Mouse (Mus musculus): ENCODE results near the gene Ube2k. TPM values are rescaled to one million over a fixed set of nuclear protein-coding genes. Genes with fewer than 3 reads are reported as not detected.

Gene Ube2k
- 175 and 178 TPM in 2 replicates for polyA plus RNA-seq (2016; fragmentation: Nextera tagmentation; extraction: Ambion mirVana)

- peak within 1 kb of the TSS; percentile 93 for H3K4me3 ChIP-seq
- no peaks in the 10 kb centered on the region for H3K9me3 ChIP-seq
- ATAC-seq (ENCODE audit: low FRiP score, low read depth): peak; percentile 96
- H3K9ac ChIP-seq (replicated peaks): peak within 1 kb of the TSS; percentile 99
- no peaks in the 10 kb centered on the region for H3K36me3 ChIP-seq
- H3K27ac ChIP-seq (replicated peaks): peak within 1 kb of the TSS; percentile 99
- H3K27me3 ChIP-seq: no peaks in the 10 kb centered on the region
- H3K4me1 ChIP-seq: peaks cover 20% of the 10 kb centered on the region
- under 1% methylated on average over 64 of the region's 66 CpGs for WGBS
- H3K4me2 ChIP-seq (replicated peaks): peak within 1 kb of the TSS; percentile 60
Measured at GRCm38 (mm10) chr5:65536751-65537419, at the start of gene Ube2k, which contains the start of gene Smim14. TSS of gene Ube2k (plus strand) at chr5:65537233. TSS of gene Smim14 (minus strand) at chr5:65537184.

GRCm38 (mm10) chr5:65487381-65487780, 49.7 kb upstream of the Ube2k start:
- H3K4me1 ChIP-seq: peaks cover 14% of the 10 kb centered on the region
- H3K4me3 ChIP-seq: no peak overlapping the region
- no peaks in the 10 kb centered on the region for H3K36me3 ChIP-seq
- WGBS: 88% methylated on average over 10 of the region's 10 CpGs
- no peak overlapping the region for H3K4me2 ChIP-seq (replicated peaks)
- ATAC-seq (ENCODE audit: low FRiP score, low read depth): no peak
- H3K9me3 ChIP-seq: no peaks in the 10 kb centered on the region
- H3K27ac ChIP-seq (replicated peaks): no peak overlapping the region
- H3K9ac ChIP-seq (replicated peaks): no peak overlapping the region
- H3K27me3 ChIP-seq: no peaks in the 10 kb centered on the region

- Histone ChIP-seq H3K27me3 (no peaks in the 10 kb centered on the region), H3K27ac (replicated peaks) (no peak overlapping the region), H3K36me3 (no peaks in the 10 kb centered on the region), H3K4me3 (no peak overlapping the region), H3K9ac (replicated peaks) (no peak overlapping the region), H3K4me2 (replicated peaks) (no peak overlapping the region), H3K9me3 (no peaks in the 10 kb centered on the region), H3K4me1 (peaks cover 18% of the 10 kb centered on the region)
- no peak for ATAC-seq (ENCODE audit: low FRiP score, low read depth)
- WGBS: 89% methylated on average over 7 of the region's 7 CpGs
Measured at GRCm38 (mm10) chr5:65488725-65489124, 48.3 kb upstream of the Ube2k start.

- H3K27ac ChIP-seq (replicated peaks): no peak overlapping the region
- 88% methylated on average over 4 of the region's 4 CpGs for WGBS
- no peak for ATAC-seq (ENCODE audit: low FRiP score, low read depth)
Measured at GRCm38 (mm10) chr5:65489830-65490229, 47.2 kb upstream of the Ube2k start.

GRCm38 (mm10) chr5:65491767-65492715, 45.0 kb upstream of the Ube2k start:
- H3K4me3 ChIP-seq: peak overlapping the region; percentile 95
- H3K36me3 ChIP-seq: no peaks in the 10 kb centered on the region
- peak overlapping the region; percentile 77 for H3K4me2 ChIP-seq (replicated peaks)
- H3K27me3 ChIP-seq: 0 out of 2 replicates have a peak, but pooled peaks cover 4% of the 10 kb centered on the region
- H3K9ac ChIP-seq (replicated peaks): peak overlapping the region; percentile 94
- peak overlapping the region; percentile 95 for H3K27ac ChIP-seq (replicated peaks)
- no peaks in the 10 kb centered on the region for H3K9me3 ChIP-seq
- WGBS: under 1% methylated on average over 57 of the region's 57 CpGs
- ATAC-seq (ENCODE audit: low FRiP score, low read depth): peak; percentile 92
- H3K4me1 ChIP-seq: peaks cover 18% of the 10 kb centered on the region

More at GRCm38 (mm10) chr5:65489830-65490229, 47.2 kb upstream of the Ube2k start:
- Histone ChIP-seq H3K9ac (replicated peaks) (no peak overlapping the region), H3K4me2 (replicated peaks) (no peak overlapping the region), H3K4me3 (no peak overlapping the region), H3K9me3 (no peaks in the 10 kb centered on the region), H3K36me3 (no peaks in the 10 kb centered on the region), H3K4me1 (peaks cover 18% of the 10 kb centered on the region), H3K27me3 (0 out of 2 replicates have a peak, but pooled peaks cover 4% of the 10 kb centered on the region)

GRCm38 (mm10) chr5:65492716-65493531, 44.1 kb upstream of the Ube2k start, which contains the start of gene Gm43552:
TSS of gene Gm43552 (minus strand) at chr5:65492833.
- Histone ChIP-seq H3K4me1 (peaks cover 18% of the 10 kb centered on the region), H3K4me3 (peak within 1 kb of the TSS; percentile 95), H3K27me3 (0 out of 2 replicates have a peak, but pooled peaks cover 4% of the 10 kb centered on the region), H3K36me3 (no peaks in the 10 kb centered on the region), H3K9me3 (no peaks in the 10 kb centered on the region), H3K4me2 (replicated peaks) (peak within 1 kb of the TSS; percentile 77), H3K9ac (replicated peaks) (peak within 1 kb of the TSS; percentile 94), H3K27ac (replicated peaks) (peak within 1 kb of the TSS; percentile 95)
- ATAC-seq (ENCODE audit: low FRiP score, low read depth): peak; percentile 95
- WGBS: under 1% methylated on average over 65 of the region's 69 CpGs

GRCm38 (mm10) chr5:65500231-65500630, 36.8 kb upstream of the Ube2k start:
- Histone ChIP-seq H3K9ac (replicated peaks) (no peak overlapping the region), H3K27ac (replicated peaks) (no peak overlapping the region), H3K9me3 (no peaks in the 10 kb centered on the region), H3K27me3 (no peaks in the 10 kb centered on the region), H3K4me3 (no peak overlapping the region), H3K4me1 (no peaks in the 10 kb centered on the region), H3K36me3 (no peaks in the 10 kb centered on the region), H3K4me2 (replicated peaks) (no peak overlapping the region)
- WGBS: 89% methylated on average over 7 of the region's 7 CpGs
- no peak for ATAC-seq (ENCODE audit: low FRiP score, low read depth)

- H3K9ac ChIP-seq (replicated peaks): no peak overlapping the region
Measured at GRCm38 (mm10) chr5:65501407-65501806, 35.6 kb upstream of the Ube2k start.

GRCm38 (mm10) chr5:65505786-65506185, 31.2 kb upstream of the Ube2k start:
- H3K27ac ChIP-seq (replicated peaks): no peak overlapping the region
- H3K4me1 ChIP-seq: no peaks in the 10 kb centered on the region
- no peak for ATAC-seq (ENCODE audit: low FRiP score, low read depth)
- H3K27me3 ChIP-seq: no peaks in the 10 kb centered on the region
- H3K36me3 ChIP-seq: no peaks in the 10 kb centered on the region
- H3K4me3 ChIP-seq: no peak overlapping the region
- H3K4me2 ChIP-seq (replicated peaks): peak overlapping the region; percentile 23; the same call in 1 of the 2 replicates
- no peak overlapping the region for H3K9ac ChIP-seq (replicated peaks)
- 10% methylated on average over 8 of the region's 8 CpGs for WGBS
- no peaks in the 10 kb centered on the region for H3K9me3 ChIP-seq

More at GRCm38 (mm10) chr5:65501407-65501806, 35.6 kb upstream of the Ube2k start:
- no peaks in the 10 kb centered on the region for H3K36me3 ChIP-seq
- no peak for ATAC-seq (ENCODE audit: low FRiP score, low read depth)
- H3K9me3 ChIP-seq: no peaks in the 10 kb centered on the region
- H3K27me3 ChIP-seq: no peaks in the 10 kb centered on the region
- H3K4me2 ChIP-seq (replicated peaks): no peak overlapping the region
- H3K27ac ChIP-seq (replicated peaks): no peak overlapping the region
- no peak overlapping the region for H3K4me3 ChIP-seq
- WGBS: 83% methylated on average over 9 of the region's 9 CpGs
- no peaks in the 10 kb centered on the region for H3K4me1 ChIP-seq

GRCm38 (mm10) chr5:65508395-65508794, 28.6 kb upstream of the Ube2k start:
- Histone ChIP-seq H3K4me1 (no peaks in the 10 kb centered on the region), H3K4me2 (replicated peaks) (no peak overlapping the region), H3K9me3 (no peaks in the 10 kb centered on the region), H3K9ac (replicated peaks) (no peak overlapping the region), H3K27ac (replicated peaks) (no peak overlapping the region), H3K4me3 (no peak overlapping the region), H3K27me3 (no peaks in the 10 kb centered on the region), H3K36me3 (no peaks in the 10 kb centered on the region)
- 82% methylated on average over 8 of the region's 8 CpGs for WGBS
- ATAC-seq (ENCODE audit: low FRiP score, low read depth): no peak

- H3K4me3 ChIP-seq: no peak overlapping the region
- no peaks in the 10 kb centered on the region for H3K4me1 ChIP-seq
- H3K36me3 ChIP-seq: no peaks in the 10 kb centered on the region
- 94% methylated on average over 3 of the region's 3 CpGs for WGBS
- no peaks in the 10 kb centered on the region for H3K27me3 ChIP-seq
- no peaks in the 10 kb centered on the region for H3K9me3 ChIP-seq
- no peak for ATAC-seq (ENCODE audit: low FRiP score, low read depth)
- no peak overlapping the region for H3K9ac ChIP-seq (replicated peaks)
- no peak overlapping the region for H3K27ac ChIP-seq (replicated peaks)
- H3K4me2 ChIP-seq (replicated peaks): no peak overlapping the region
Measured at GRCm38 (mm10) chr5:65513506-65513905, 23.5 kb upstream of the Ube2k start.

Measured in midbrain, embryonic 12.5 days (tissue).